Mouse (Mus musculus) cerebellum, adult 2 months (tissue): ENCODE measurements around the gene Kcnh6.

Source experiments
- CTCF ChIP-seq: fragments of 200-500 bp; IDR thresholded peaks from 2 replicates; pipeline ENCODE4 v1.5.1; 2011; ENCODE audit warnings: low read depth, mild to moderate bottlenecking, control low read depth, low read length, moderate library complexity, borderline replicate concordance; ENCODE audit not compliant: insufficient read depth
- POLR2A ChIP-seq: fragments of 200-500 bp; IDR thresholded peaks from 2 replicates; pipeline ENCODE4 v1.6.1; 2011; ENCODE audit warnings: low read length, control low read depth, borderline replicate concordance; ENCODE audit not compliant: insufficient read depth

GRCm38 (mm10) chr11:105989446-105989845 is 18.5 kb upstream of the Kcnh6 start:
- TF ChIP-seq CTCF (no peak), POLR2A (no peak)
